Mouse (Mus musculus): Measurements from ENCODE around the gene Atp6v1e1.
A peak's percentile ranks its signal among the peaks of the same experiment; 100 is the strongest.
"Not testable (repeated sequence)": the region's sequence is repeated elsewhere in the genome, so short reads cannot be mapped to it uniquely, and the experiment has no call there.

The Atp6v1e1 gene

GRCm38 (mm10) chr6:120822307-120822928 lies at the start of gene Atp6v1e1:
Atp6v1e1 (minus strand) TSS chr6:120822793.
- DNase-seq, result peak; percentile 92

- DNase-seq, result no peak
Measured at GRCm38 (mm10) chr6:120871286-120871685, 48.7 kb upstream of the Atp6v1e1 start.

- DNase-seq, result no peak
Measured at GRCm38 (mm10) chr6:120868824-120869223, 46.2 kb upstream of the Atp6v1e1 start.

- no peak for DNase-seq
Measured at GRCm38 (mm10) chr6:120866051-120866814, 43.6 kb upstream of the Atp6v1e1 start.

GRCm38 (mm10) chr6:120860079-120860478 lies 37.5 kb upstream of the Atp6v1e1 start:
- no peak for DNase-seq

GRCm38 (mm10) chr6:120858217-120858711 lies 35.7 kb upstream of the Atp6v1e1 start:
- no peak for DNase-seq

- no peak for DNase-seq
Measured at GRCm38 (mm10) chr6:120854413-120854812, 31.8 kb upstream of the Atp6v1e1 start.

- DNase-seq, result not testable (repeated sequence)
Measured at GRCm38 (mm10) chr6:120850720-120851119, 28.1 kb upstream of the Atp6v1e1 start.

GRCm38 (mm10) chr6:120841754-120842153 lies 19.2 kb upstream of the Atp6v1e1 start:
- no peak for DNase-seq

GRCm38 (mm10) chr6:120840258-120840657 lies 17.7 kb upstream of the Atp6v1e1 start:
- no peak for DNase-seq

- DNase-seq, result no peak
Measured at GRCm38 (mm10) chr6:120837152-120837530, 14.5 kb upstream of the Atp6v1e1 start.

GRCm38 (mm10) chr6:120836389-120837151 lies 14.0 kb upstream of the Atp6v1e1 start:
- no peak for DNase-seq

GRCm38 (mm10) chr6:120835474-120836374 lies 13.1 kb upstream of the Atp6v1e1 start, which contains the start of gene Bcl2l13:
Bcl2l13 (plus strand) TSS chr6:120836212.
- DNase-seq, result peak; percentile 97

- DNase-seq, result no peak
Measured at GRCm38 (mm10) chr6:120834766-120835321, 12.3 kb upstream of the Atp6v1e1 start.

GRCm38 (mm10) chr6:120832097-120832496 lies 9.5 kb upstream of the Atp6v1e1 start:
- no peak for DNase-seq

- DNase-seq, result no peak
Measured at GRCm38 (mm10) chr6:120830866-120831608, 8.4 kb upstream of the Atp6v1e1 start.

- no peak for DNase-seq
Measured at GRCm38 (mm10) chr6:120830056-120830455, 7.5 kb upstream of the Atp6v1e1 start.

- peak; percentile 26 for DNase-seq
Measured at GRCm38 (mm10) chr6:120822937-120823614, 483 bp upstream of the Atp6v1e1 start.

GRCm38 (mm10) chr6:120821715-120822114 lies 878 bp downstream of the Atp6v1e1 start:
- DNase-seq, result no peak

GRCm38 (mm10) chr6:120820941-120821340 lies 1.7 kb downstream of the Atp6v1e1 start:
- no peak for DNase-seq

- DNase-seq, result no peak
Measured at GRCm38 (mm10) chr6:120820144-120820543, 2.4 kb downstream of the Atp6v1e1 start.

Measured in thymus, postnatal 4 days (tissue).